Mouse (Mus musculus) mature B cell (primary cell): ENCODE data around the gene Rph3al.

Experiments used
- in situ Hi-C: fragments of 300-500 bp; cut with MboI; formaldehyde crosslinking; loops from 2 replicates; pipeline ENCODE4 v1.14.3; 2019

Gene Rph3al

DNA sequence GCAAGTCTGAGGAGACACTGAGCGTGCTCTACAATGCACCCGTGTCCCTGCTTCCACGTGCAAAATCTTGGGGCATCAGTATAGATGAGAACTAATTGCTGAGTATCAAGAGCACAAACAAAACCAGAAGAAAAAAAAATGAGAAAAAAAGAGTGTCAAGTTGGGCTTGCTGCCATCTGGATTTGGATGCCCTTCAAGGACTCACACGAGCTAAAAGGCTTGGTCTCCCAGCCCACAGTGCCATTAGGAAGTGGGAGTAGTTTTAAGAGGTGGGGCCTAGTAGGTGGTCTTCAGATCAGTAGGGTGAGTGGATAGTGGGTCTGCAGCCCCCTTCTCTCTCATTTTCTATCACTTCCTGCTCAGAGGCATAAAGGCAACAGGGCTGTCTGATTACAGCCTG, 75.8 kb downstream of the Rph3al start:
- in situ Hi-C loops = no loop called here

GRCm38 (mm10) chr11:75861653-75862052, 76.6 kb downstream of the Rph3al start:
- in situ Hi-C loops = no loop called here

DNA sequence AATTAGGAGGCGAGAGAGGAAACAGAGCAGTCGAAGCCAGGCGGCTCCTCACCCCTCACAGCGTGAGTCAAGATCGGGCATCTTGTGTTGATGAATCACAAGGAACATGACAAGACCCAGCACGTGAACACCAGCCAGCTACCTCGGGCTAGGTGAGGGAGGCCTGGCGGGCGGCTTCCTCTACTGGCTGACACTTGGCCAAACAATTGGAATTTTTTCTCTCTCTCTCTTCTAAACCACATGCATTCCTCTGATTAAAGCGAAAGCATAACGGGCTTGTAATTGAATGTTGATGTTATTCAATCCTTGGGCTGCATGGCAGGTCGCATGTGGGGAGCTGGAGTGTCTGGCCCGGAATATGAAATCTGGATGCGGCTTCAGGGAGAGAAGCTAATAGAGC, 77.0 kb downstream of the Rph3al start:
- in situ Hi-C loops = no loop called here

- in situ Hi-C loops = no loop called here
Measured at GRCm38 (mm10) chr11:75859460-75859859, 78.8 kb downstream of the Rph3al start.

DNA sequence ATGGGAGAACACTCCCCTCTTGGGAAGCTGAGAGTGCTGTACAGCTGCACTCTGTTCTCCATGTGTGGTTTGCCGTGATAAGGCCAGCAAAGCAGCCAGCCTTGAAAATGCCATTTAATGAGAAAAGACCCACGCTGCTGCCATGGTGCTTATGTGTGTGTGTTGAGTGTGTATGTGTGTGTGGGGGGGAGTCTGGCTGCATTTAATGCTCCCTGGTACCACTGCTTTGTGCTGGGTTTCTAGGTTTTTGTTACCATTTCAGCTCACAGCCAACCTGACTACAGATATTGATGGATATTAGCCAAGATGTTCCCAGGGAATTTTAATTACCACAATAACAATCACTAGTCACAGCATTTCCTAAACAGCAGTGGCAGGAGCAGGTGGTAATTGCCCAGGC, 79.3 kb downstream of the Rph3al start:
- in situ Hi-C loops = no loop called here

GRCm38 (mm10) chr11:75857781-75858180, 80.4 kb downstream of the Rph3al start:
- in situ Hi-C loops = no loop called here

DNA sequence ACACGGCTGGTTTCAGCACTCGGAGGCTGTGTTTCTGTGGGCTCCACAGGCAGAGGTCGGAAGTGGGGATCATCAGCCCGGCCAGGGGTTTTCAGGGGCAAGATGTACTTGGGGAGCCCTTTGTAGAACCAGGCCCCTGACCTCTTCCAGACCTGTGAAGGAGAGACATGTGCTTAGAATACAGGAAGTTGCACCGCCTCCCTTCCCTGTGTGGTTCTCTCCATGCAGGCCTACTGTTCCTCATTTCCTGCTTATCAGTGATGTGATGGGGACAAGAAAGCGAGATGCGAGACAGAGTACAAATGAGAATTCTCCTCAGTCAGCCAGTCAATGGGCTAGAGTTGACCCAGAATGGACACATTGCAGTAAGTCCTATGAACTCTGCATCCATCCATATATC, 83.9 kb downstream of the Rph3al start:
- in situ Hi-C loops = no loop called here

DNA sequence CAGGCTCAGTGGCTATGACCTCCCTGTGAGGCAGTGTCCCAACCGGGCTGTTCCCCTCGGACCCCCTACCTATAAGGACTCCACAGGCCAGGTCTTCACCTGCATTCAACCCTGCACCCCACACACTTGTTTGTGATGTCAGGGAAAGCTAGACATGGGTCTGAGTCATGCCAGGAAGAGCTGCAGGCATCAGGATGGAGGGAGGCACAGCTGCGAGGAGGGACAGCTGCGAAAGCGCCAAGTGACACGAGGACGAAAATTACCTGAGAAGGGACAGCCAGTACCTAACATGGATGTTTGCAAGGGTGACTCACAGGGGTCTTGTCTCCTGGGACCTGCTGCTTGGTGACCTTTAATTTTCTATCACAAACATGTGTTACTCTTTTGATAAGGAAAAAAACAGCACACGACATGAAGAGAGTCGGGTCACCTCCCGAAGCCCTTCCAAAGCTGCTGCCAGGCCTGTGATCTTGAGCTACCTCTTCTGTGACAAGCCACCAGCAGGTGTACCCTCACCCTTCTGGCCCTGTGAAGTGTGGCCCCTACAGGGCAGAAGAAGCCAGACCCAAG, 85.1 kb downstream of the Rph3al start:
- in situ Hi-C loops = no loop called here

GRCm38 (mm10) chr11:75852485-75852884, 85.7 kb downstream of the Rph3al start:
- in situ Hi-C loops = no loop called here

DNA sequence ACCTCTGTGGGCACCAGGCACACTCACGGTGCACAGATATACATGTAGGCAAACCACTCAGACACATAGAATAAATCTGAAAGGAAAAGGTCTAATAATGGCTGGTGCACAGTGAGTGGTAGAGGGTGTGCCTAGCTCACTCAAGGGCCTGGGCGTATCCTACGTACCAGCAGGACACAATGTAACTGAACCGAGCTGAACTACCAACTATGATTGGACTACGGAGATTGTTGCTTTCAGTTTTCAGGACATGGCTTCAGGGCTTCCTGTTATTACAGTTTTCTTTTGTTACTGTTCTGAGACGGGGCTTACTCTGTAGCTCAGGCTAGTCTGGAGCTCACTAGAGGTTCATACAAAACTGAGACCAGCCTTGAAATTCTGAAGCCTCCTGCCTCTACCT, 88.7 kb downstream of the Rph3al start:
- in situ Hi-C loops = no loop called here

DNA sequence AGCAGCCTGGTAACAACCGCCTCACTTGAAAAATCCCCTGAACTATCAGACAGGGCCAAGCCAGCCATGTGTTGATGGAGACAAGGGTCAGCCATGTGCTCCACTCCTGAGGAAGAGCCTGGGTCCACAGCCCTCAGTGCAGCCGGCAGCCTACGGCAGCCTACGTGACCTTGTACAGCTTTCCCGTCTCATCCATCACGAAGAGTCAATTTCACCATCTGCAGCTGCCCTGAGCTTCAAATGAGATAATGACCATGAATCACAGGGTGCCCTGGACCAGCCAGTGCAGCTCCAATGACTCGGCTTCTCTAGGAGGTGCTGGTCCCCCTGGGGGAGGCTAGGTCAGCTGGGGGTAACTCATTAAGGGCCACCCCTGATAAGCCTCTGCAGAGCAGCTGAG, 91.6 kb downstream of the Rph3al start:
- in situ Hi-C loops = no loop called here

DNA sequence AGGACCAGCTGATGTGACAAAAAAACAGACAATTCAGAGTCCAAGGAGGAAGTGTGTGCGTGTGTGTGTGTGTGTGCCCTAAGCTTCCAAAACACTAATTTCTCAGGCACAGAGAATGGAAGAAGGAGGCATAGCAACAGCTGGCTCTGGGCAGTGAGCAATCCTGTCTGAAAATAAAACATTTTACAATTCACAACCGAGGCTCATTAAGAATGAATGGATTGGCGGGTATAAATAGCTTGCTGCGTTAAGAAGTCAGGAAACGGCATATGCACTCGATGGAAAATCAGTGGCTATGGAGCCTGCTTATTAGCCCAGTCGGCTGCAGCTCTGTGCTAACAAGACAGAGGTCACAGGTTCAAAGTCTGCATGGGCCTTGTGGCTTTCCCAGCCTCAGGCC, 92.6 kb downstream of the Rph3al start:
- in situ Hi-C loops = no loop called here

- in situ Hi-C loops = no loop called here
Measured at GRCm38 (mm10) chr11:75842904-75843619, 95.2 kb downstream of the Rph3al start.

DNA sequence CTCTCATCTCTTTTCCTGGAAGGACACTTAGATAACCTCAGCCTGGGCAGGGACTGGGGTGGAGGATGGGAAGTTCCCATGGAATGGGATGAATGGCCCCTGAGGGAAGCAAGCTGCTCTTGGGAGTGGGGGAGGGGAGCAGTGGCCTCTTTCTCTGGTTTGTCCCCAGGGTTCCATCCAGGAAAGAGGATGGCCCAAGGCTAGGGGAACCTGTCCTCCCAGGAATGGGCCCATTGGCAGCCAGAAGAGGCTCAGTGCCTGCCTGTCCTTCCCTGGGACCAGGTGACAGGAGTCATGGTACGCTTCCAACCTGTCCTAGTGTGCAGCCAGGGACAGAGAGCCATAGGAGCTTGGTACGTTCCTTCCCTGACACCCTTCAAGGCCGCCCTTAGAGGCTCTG, 96.7 kb downstream of the Rph3al start:
- in situ Hi-C loops = no loop called here

GRCm38 (mm10) chr11:75839536-75840430, 98.4 kb downstream of the Rph3al start:
- in situ Hi-C loops = no loop called here

DNA sequence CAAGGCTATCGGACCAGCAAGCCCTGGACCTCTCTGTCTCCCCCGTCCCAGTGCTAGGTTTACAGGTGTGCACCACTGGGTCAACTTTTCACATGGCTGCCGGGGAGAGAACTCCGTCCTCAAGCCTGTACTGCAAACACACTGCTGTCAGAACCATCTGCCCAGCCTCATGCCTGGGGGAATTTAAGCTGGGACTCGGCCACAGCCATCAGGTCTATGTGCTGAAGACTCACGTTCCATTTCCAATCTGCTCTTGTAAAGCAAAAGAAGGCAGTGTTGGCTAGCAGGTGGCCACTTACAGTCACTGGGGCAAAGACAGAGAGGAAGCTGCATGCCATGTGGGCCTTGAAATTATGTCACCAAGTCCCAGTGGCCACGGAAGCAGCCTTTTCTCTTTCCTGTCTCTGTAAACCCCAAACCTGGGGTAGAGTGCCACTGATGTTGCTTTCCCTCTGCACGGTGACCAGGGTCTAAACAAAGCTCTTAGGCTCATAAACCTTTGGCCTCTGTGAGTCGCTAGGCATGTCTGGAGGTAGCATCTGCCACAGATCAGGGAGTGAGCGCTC, 99.3 kb downstream of the Rph3al start:
- in situ Hi-C loops = no loop called here

GRCm38 (mm10) chr11:75836240-75836610, 102.0 kb downstream of the Rph3al start:
- in situ Hi-C loops = no loop called here

DNA sequence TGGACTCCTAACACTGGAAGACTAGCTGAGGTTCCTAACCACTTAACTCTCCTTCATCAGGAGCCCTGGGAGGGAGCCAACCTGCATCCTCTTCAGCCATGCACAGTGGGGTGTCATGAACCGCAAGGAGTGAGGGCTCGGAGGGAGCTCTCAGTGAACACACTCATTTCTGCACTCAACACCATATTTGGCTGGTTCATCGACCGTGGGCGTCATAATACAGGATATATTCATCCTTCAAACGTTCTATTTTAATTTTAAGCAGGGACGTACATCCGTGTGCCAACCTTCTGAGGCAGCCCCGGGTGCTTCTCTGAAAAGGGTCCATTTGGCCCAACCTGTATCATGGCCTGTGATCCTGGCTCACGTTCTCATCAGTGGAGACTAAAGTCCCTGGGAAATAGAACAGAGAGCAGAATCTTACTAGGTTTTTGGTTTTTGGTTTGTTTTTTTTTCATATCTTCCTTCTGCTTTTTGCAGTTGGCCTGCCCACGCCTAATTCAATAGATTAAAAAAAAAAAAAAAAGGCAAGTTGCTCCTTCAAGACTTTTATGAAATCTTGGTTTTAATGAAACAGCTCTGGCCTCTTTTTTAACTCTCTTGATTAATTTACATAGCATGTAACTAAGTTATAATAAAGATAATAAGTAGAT, 102.5 kb downstream of the Rph3al start:
- in situ Hi-C loops = no loop called here

DNA sequence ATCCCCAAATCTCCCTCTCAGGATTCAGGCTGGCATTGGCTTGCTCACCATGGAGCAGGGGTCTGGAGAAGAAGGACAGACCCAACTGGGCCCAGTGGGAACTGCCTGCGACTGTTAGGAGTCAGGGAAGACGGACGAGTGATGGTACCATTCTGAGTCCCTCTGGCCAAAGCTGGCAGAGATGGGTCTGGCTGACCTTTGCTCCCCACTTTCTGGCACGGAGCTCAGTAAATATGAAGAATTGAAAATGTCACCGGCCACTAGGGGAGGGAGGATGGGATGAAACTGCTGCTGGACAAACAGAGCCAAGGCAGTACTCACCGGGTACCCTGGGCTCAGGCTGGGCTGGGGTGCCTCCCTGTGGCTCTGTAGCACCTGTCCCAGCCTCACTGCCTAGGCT, 105.1 kb downstream of the Rph3al start:
- in situ Hi-C loops = no loop called here

DNA sequence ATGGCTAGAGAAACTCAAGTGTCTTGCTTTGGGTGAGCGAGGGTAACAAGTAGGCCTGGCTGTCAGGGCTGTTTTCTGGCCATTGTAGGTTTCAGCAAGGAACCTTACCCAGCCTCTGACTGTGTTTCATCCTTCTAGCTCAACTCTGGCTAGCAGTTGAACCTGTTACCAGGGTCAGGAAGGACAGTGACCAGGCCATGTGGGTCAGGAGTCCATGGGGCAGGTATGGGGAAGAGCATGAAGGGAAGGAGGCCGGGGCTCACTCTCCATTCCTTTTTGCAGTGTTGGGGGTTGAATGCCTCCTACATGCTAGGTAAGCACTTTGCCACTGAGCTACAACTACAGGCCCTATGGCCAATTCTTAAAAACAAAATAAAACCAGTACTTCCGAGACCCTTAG, 107.8 kb downstream of the Rph3al start:
- in situ Hi-C loops = no loop called here

DNA sequence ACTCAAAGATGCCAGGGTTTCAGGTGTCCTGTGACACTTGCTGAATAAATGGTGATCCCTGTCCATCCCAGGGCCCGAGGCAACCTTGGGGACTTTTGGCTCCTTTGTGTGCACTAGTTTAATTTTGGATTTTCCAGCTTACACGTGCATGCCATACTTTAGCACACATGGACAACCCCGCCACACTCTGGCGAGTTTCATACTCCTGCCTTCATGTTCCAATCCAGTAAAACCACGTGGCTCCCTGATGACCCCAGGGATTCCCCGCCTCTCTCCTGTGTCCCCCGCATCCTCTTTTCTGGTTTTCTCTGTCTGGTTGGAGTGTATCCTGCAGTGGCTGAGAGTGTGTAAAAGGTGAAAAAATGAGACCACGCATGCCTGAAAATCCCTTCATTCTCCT, 110.8 kb downstream of the Rph3al start:
- in situ Hi-C loops = no loop called here

DNA sequence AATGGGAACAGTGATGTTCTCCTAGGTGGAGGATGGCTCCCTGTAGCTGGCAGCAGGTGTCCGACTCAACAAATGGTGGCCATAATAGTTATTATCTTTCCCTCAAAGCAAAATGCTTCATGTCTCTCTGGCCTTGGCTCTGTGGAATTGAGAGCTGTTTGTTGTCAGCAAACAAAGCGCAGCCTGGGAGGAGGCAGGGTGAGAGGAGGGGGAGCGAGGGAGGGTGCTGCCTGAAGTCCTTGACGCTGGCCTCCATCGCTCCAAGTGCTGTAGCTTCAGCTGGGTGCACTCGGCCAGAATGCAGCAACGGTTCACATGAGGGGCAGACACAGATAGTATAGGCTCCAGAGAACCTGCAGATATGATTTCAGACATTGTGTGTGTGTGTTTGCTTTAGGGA, 114.7 kb downstream of the Rph3al start:
- in situ Hi-C loops = no loop called here
